Mouse (Mus musculus): ENCODE results near the gene Ncor1. TPM values are rescaled to one million over a fixed set of nuclear protein-coding genes. Genes with fewer than 3 reads are reported as not detected.
"Not testable (repeated sequence)": the region's sequence is repeated elsewhere in the genome, so short reads cannot be mapped to it uniquely, and the experiment has no call there.

Ncor1 gene
- polyA plus RNA-seq, 1 experiment from 2014 or later: 150 TPM

GRCm38 (mm10) chr11:62473516-62473915 lies 15.2 kb upstream of the Ncor1 start:
- 92% methylated on average over 5 of the region's 5 CpGs for WGBS
- Histone ChIP-seq H3K9ac (ENCODE audit: low read length) (no peak overlapping the region), H3K9me3 (ENCODE audit: control insufficient read depth, low read length) (no peaks in the 10 kb centered on the region), H3K4me3 (ENCODE audit: control insufficient read depth in 1 of 2, insufficient read depth in 1 of 2, low read depth in 1 of 2, low read length in 2 of 2) (no peak overlapping the region), H3K27ac (replicated peaks in 1 of 2; ENCODE audit: control insufficient read depth in 1 of 2, insufficient read depth in 1 of 2, low read depth in 2 of 2, low read length in 2 of 2) (no peak overlapping the region), H3K27me3 (ENCODE audit: control insufficient read depth, insufficient read depth, low read length) (no peaks in the 10 kb centered on the region), H3K36me3 (ENCODE audit: control insufficient read depth, insufficient read depth, low read length) (no peaks in the 10 kb centered on the region), H3K4me1 (ENCODE audit: control insufficient read depth in 2 of 2, insufficient read depth in 2 of 2, low read length in 2 of 2) (peaks cover 0 to 6% of the 10 kb centered on the region in 2 experiments; a peak in 1 of 4 replicates), H3K4me2 (ENCODE audit: low read length) (no peak overlapping the region)
- ATAC-seq (ENCODE audit: insufficient number of reproducible peaks, insufficient read depth, low FRiP score, low read depth): no peak

- no peak overlapping the region for H3K9ac ChIP-seq (ENCODE audit: low read length)
- no peaks in the 10 kb centered on the region for H3K36me3 ChIP-seq (ENCODE audit: control insufficient read depth, insufficient read depth, low read length)
- H3K4me1 ChIP-seq (ENCODE audit: control insufficient read depth in 2 of 2, insufficient read depth in 2 of 2, low read length in 2 of 2): no peaks in the 10 kb centered on the region
- no peak for ATAC-seq (ENCODE audit: insufficient number of reproducible peaks, insufficient read depth, low FRiP score, low read depth)
- no peak overlapping the region for H3K4me3 ChIP-seq (ENCODE audit: control insufficient read depth in 1 of 2, insufficient read depth in 1 of 2, low read depth in 1 of 2, low read length in 2 of 2)
- no peaks in the 10 kb centered on the region for H3K9me3 ChIP-seq (ENCODE audit: control insufficient read depth, low read length)
- H3K4me2 ChIP-seq (ENCODE audit: low read length): no peak overlapping the region
- H3K27ac ChIP-seq (replicated peaks in 1 of 2; ENCODE audit: control insufficient read depth in 1 of 2, insufficient read depth in 1 of 2, low read depth in 2 of 2, low read length in 2 of 2): no peak overlapping the region
- H3K27me3 ChIP-seq (ENCODE audit: control insufficient read depth, insufficient read depth, low read length): no peaks in the 10 kb centered on the region
- 91% methylated on average over 6 of the region's 6 CpGs for WGBS
These were observed 12.1 kb upstream of the Ncor1 start for GRCm38 (mm10) chr11:62470451-62470850.

GRCm38 (mm10) chr11:62467289-62467688 lies 8.9 kb upstream of the Ncor1 start:
- H3K4me1 ChIP-seq (ENCODE audit: control insufficient read depth in 2 of 2, insufficient read depth in 2 of 2, low read length in 2 of 2); H3K9ac ChIP-seq (ENCODE audit: low read length); ATAC-seq (ENCODE audit: insufficient number of reproducible peaks, insufficient read depth, low FRiP score, low read depth); H3K27me3 ChIP-seq (ENCODE audit: control insufficient read depth, insufficient read depth, low read length); H3K36me3 ChIP-seq (ENCODE audit: control insufficient read depth, insufficient read depth, low read length); H3K9me3 ChIP-seq (ENCODE audit: control insufficient read depth, low read length); H3K27ac ChIP-seq (replicated peaks in 1 of 2; ENCODE audit: control insufficient read depth in 1 of 2, insufficient read depth in 1 of 2, low read depth in 2 of 2, low read length in 2 of 2); H3K4me3 ChIP-seq (ENCODE audit: control insufficient read depth in 1 of 2, insufficient read depth in 1 of 2, low read depth in 1 of 2, low read length in 2 of 2); H3K4me2 ChIP-seq (ENCODE audit: low read length): not testable (repeated sequence)

GRCm38 (mm10) chr11:62466546-62466945 lies 8.2 kb upstream of the Ncor1 start:
- no peaks in the 10 kb centered on the region for H3K27me3 ChIP-seq (ENCODE audit: control insufficient read depth, insufficient read depth, low read length)
- peaks cover 6 to 7% of the 10 kb centered on the region in 2 experiments; a peak in 3 of 4 replicates for H3K4me1 ChIP-seq (ENCODE audit: control insufficient read depth in 2 of 2, insufficient read depth in 2 of 2, low read length in 2 of 2)
- no peak overlapping the region for H3K4me2 ChIP-seq (ENCODE audit: low read length)
- no peak overlapping the region for H3K9ac ChIP-seq (ENCODE audit: low read length)
- H3K4me3 ChIP-seq (ENCODE audit: control insufficient read depth in 1 of 2, insufficient read depth in 1 of 2, low read depth in 1 of 2, low read length in 2 of 2): no peak overlapping the region
- H3K9me3 ChIP-seq (ENCODE audit: control insufficient read depth, low read length): no peaks in the 10 kb centered on the region
- no peak overlapping the region; a peak in 1 of 4 replicates for H3K27ac ChIP-seq (replicated peaks in 1 of 2; ENCODE audit: control insufficient read depth in 1 of 2, insufficient read depth in 1 of 2, low read depth in 2 of 2, low read length in 2 of 2)
- H3K36me3 ChIP-seq (ENCODE audit: control insufficient read depth, insufficient read depth, low read length): no peaks in the 10 kb centered on the region
- ATAC-seq (ENCODE audit: insufficient number of reproducible peaks, insufficient read depth, low FRiP score, low read depth): no peak
- WGBS: 49% methylated on average over 3 of the region's 3 CpGs

- Histone ChIP-seq H3K9ac (ENCODE audit: low read length) (no peak overlapping the region), H3K4me2 (ENCODE audit: low read length) (no peak overlapping the region), H3K36me3 (ENCODE audit: control insufficient read depth, insufficient read depth, low read length) (no peaks in the 10 kb centered on the region), H3K27me3 (ENCODE audit: control insufficient read depth, insufficient read depth, low read length) (no peaks in the 10 kb centered on the region), H3K4me3 (ENCODE audit: control insufficient read depth in 1 of 2, insufficient read depth in 1 of 2, low read depth in 1 of 2, low read length in 2 of 2) (no peak overlapping the region), H3K27ac (replicated peaks in 1 of 2; ENCODE audit: control insufficient read depth in 1 of 2, insufficient read depth in 1 of 2, low read depth in 2 of 2, low read length in 2 of 2) (no peak overlapping the region), H3K9me3 (ENCODE audit: control insufficient read depth, low read length) (no peaks in the 10 kb centered on the region), H3K4me1 (ENCODE audit: control insufficient read depth in 2 of 2, insufficient read depth in 2 of 2, low read length in 2 of 2) (peaks cover 6 to 7% of the 10 kb centered on the region in 2 experiments; a peak in 3 of 4 replicates)
- WGBS: 84% methylated on average over 3 of the region's 3 CpGs
- no peak for ATAC-seq (ENCODE audit: insufficient number of reproducible peaks, insufficient read depth, low FRiP score, low read depth)
These were observed 7.5 kb upstream of the Ncor1 start for GRCm38 (mm10) chr11:62465849-62466248.

GRCm38 (mm10) chr11:62464696-62465095 lies 6.4 kb upstream of the Ncor1 start:
- 89% methylated on average over 3 of the region's 3 CpGs for WGBS
- Histone ChIP-seq H3K36me3 (ENCODE audit: control insufficient read depth, insufficient read depth, low read length) (no peaks in the 10 kb centered on the region), H3K4me1 (ENCODE audit: control insufficient read depth in 2 of 2, insufficient read depth in 2 of 2, low read length in 2 of 2) (peaks cover 6 to 9% of the 10 kb centered on the region in 2 experiments; a peak in 3 of 4 replicates), H3K4me2 (ENCODE audit: low read length) (no peak overlapping the region), H3K9ac (ENCODE audit: low read length) (no peak overlapping the region), H3K4me3 (ENCODE audit: control insufficient read depth in 1 of 2, insufficient read depth in 1 of 2, low read depth in 1 of 2, low read length in 2 of 2) (no peak overlapping the region), H3K27ac (replicated peaks in 1 of 2; ENCODE audit: control insufficient read depth in 1 of 2, insufficient read depth in 1 of 2, low read depth in 2 of 2, low read length in 2 of 2) (0 out of 4 replicates have a peak overlapping the region, but pooled peaks of 1 of the 2 experiments have one; percentile 24), H3K9me3 (ENCODE audit: control insufficient read depth, low read length) (no peaks in the 10 kb centered on the region), H3K27me3 (ENCODE audit: control insufficient read depth, insufficient read depth, low read length) (no peaks in the 10 kb centered on the region)
- no peak for ATAC-seq (ENCODE audit: insufficient number of reproducible peaks, insufficient read depth, low FRiP score, low read depth)

- 73% methylated on average over 2 of the region's 2 CpGs for WGBS
- ATAC-seq (ENCODE audit: insufficient number of reproducible peaks, insufficient read depth, low FRiP score, low read depth): no peak
- Histone ChIP-seq H3K36me3 (ENCODE audit: control insufficient read depth, insufficient read depth, low read length) (no peaks in the 10 kb centered on the region), H3K27ac (replicated peaks in 1 of 2; ENCODE audit: control insufficient read depth in 1 of 2, insufficient read depth in 1 of 2, low read depth in 2 of 2, low read length in 2 of 2) (no peak overlapping the region), H3K27me3 (ENCODE audit: control insufficient read depth, insufficient read depth, low read length) (no peaks in the 10 kb centered on the region), H3K9ac (ENCODE audit: low read length) (no peak overlapping the region), H3K4me2 (ENCODE audit: low read length) (no peak overlapping the region), H3K4me3 (ENCODE audit: control insufficient read depth in 1 of 2, insufficient read depth in 1 of 2, low read depth in 1 of 2, low read length in 2 of 2) (no peak overlapping the region), H3K9me3 (ENCODE audit: control insufficient read depth, low read length) (no peaks in the 10 kb centered on the region), H3K4me1 (ENCODE audit: control insufficient read depth in 2 of 2, insufficient read depth in 2 of 2, low read length in 2 of 2) (peaks cover 6 to 9% of the 10 kb centered on the region in 2 experiments; a peak in 3 of 4 replicates)
These were observed 5.0 kb upstream of the Ncor1 start for GRCm38 (mm10) chr11:62463225-62463915.

- H3K27me3 ChIP-seq (ENCODE audit: control insufficient read depth, insufficient read depth, low read length); H3K4me3 ChIP-seq (ENCODE audit: control insufficient read depth in 1 of 2, insufficient read depth in 1 of 2, low read depth in 1 of 2, low read length in 2 of 2); ATAC-seq (ENCODE audit: insufficient number of reproducible peaks, insufficient read depth, low FRiP score, low read depth); H3K9ac ChIP-seq (ENCODE audit: low read length); H3K4me2 ChIP-seq (ENCODE audit: low read length); H3K9me3 ChIP-seq (ENCODE audit: control insufficient read depth, low read length); H3K36me3 ChIP-seq (ENCODE audit: control insufficient read depth, insufficient read depth, low read length); H3K27ac ChIP-seq (replicated peaks in 1 of 2; ENCODE audit: control insufficient read depth in 1 of 2, insufficient read depth in 1 of 2, low read depth in 2 of 2, low read length in 2 of 2); H3K4me1 ChIP-seq (ENCODE audit: control insufficient read depth in 2 of 2, insufficient read depth in 2 of 2, low read length in 2 of 2): not testable (repeated sequence)
- WGBS: 89% methylated on average over 1 of the region's 1 CpGs
These were observed 4.2 kb upstream of the Ncor1 start for GRCm38 (mm10) chr11:62462529-62462928.

Data from heart, embryonic 14.5 days (tissue).